Mouse (Mus musculus): ENCODE measurements around the gene Skp1a.

- TF ChIP-seq FLI1 (IDR thresholded peaks at IDR 0.05; ENCODE audit: low read length) (no peak), GATA1 (IDR thresholded peaks at IDR 0.05; ENCODE audit: borderline replicate concordance, low read length) (no peak)
These were observed 46.4 kb downstream of the Skp1a start for GRCm38 (mm10) chr11:52278164-52278563.

Measured in megakaryocyte, embryonic 14.5 days (primary cell).